Mouse (Mus musculus): ENCODE measurements around the gene Plekha7.

Plekha7 gene

GRCm38 (mm10) chr7:116307871-116308631, at the start of gene Plekha7:
Plekha7 (minus strand) TSS chr7:116308376.
- peak; percentile 73 to 83 for DNase-seq

DNA sequence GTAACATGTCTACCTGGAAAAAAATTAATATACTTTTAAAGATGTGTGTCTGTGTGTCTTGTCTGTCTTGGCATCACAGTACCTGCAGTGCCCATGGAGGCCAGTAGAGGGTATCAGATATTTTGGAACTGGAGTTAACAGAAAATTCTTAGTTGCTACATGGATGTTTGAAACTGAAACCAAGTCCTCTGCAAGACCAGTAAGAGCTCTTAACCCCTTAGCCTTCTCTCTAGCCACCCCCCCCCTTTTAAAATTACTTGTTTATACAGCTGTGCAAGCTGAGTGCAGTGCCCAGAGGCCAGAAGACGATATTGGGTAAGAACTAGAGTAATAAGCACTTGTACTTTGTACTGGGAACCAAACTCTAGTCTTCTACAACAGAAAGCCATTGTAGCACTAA, 28.1 kb upstream of the Plekha7 start:
- peak; percentile 76 to 80 for DNase-seq

- no peak for DNase-seq
Observed at GRCm38 (mm10) chr7:116335133-116335532, 27.0 kb upstream of the Plekha7 start.

- no peak for DNase-seq
Observed at GRCm38 (mm10) chr7:116334669-116335038, 26.5 kb upstream of the Plekha7 start.

DNA sequence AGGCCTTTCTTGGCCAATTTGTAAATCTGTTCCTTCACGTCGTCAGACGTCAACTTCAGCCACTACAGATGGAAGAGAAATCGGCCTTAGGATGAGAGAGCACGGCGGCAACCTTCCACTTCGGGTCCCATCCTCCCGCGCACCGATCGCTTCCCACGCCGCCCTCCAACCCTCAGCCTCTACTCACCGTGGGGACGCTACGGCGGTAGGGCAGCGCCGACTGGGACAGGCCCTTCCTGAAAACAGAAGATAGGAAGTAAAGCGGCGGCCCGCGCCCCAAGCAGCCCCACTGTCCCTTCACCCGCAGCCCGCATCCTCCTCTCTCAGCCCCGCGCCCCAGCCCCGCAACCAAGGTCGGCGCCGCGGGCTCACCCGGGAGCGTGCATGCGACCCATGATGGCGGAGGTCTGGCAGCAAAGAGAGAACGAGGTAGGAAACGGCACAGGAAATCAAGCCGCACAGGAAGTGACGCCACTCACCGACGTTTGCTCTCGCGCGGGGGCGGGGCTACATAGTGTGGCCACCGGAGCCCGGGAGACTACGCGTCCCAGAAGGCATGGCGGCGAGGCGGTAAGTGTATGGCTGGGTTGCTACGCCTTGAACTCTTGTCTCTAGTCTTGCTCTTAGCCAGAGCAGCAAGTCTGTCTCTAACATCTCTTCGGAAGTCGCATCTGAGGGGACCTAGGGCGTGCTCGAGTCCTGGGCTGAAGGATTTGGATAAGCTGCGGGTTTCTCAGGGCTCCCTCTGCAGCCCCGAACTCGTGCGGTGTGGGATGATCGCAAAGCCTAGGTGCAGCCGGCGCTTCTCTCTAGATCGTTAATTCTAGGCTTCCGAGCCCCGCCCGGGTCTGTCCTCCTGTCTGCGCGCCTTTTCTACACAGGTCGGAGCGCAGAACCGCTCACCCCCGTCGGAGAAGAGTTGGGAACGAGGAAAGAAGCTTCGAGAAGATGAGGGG, 25.8 kb upstream of the Plekha7 start, which contains the start of gene Rps13:
TSS of gene Rps13 (minus strand) at position 483 of the 956 bp plus-strand sequence.
- peak; percentile 99 for DNase-seq

DNA sequence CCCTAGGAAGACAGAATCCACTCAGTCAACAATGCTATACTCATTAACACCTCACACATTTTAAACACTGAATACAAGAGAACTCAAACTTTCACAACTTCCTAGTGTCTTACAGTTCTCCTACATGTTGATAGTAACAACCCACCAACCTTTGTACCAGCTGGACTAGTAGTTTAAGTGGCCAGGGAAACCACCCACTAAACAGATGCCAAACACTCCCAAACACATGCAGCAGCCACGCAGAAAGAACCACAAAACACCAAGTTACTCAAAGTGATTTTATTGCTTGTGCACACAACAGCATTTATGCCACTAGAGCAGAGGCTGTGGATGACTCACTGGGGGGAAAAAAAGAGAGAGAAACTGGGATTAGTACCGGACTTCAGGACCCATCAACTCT, 23.1 kb upstream of the Plekha7 start:
- no peak for DNase-seq

DNA sequence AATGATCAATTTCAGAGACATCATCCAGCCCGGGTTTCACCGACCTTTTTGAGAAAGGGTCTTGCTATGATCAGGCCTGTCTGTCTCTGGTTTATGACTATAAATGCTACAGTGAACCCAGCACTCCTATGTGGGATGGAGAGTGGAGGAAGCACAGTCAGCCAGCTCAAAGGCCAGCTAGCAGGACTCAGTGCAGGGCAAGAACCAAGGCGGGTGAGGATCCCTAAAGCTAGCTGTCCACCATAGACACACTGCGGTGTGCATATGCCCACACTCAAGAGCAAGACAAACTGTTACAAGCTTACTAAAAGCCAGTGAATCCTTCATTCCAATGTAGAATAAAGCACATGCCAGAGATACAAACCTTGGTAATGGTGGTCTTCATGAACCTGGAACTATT, 21.7 kb upstream of the Plekha7 start:
- DNase-seq, result no peak

- no peak for DNase-seq
Observed at GRCm38 (mm10) chr7:116328777-116329176, 20.6 kb upstream of the Plekha7 start.

DNA sequence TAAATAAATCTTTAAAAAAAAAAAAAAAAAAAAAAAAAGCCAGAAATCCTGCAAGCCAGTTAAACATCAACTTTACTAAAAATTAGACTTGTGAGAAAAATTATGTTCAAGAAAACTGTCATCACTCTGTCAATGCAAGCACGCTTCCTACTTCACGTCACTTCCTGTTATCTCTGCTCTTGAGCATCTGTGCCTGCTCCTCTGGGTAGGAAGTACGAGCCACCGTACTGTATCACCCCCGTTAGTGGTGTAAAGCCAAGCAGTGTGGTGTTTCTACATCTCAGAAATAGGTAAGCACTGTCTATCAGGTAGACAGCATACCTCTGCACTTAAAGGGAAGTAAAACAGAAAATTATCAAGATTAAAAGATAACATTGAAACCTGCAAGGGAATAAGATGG, 19.7 kb upstream of the Plekha7 start:
- no peak for DNase-seq

DNA sequence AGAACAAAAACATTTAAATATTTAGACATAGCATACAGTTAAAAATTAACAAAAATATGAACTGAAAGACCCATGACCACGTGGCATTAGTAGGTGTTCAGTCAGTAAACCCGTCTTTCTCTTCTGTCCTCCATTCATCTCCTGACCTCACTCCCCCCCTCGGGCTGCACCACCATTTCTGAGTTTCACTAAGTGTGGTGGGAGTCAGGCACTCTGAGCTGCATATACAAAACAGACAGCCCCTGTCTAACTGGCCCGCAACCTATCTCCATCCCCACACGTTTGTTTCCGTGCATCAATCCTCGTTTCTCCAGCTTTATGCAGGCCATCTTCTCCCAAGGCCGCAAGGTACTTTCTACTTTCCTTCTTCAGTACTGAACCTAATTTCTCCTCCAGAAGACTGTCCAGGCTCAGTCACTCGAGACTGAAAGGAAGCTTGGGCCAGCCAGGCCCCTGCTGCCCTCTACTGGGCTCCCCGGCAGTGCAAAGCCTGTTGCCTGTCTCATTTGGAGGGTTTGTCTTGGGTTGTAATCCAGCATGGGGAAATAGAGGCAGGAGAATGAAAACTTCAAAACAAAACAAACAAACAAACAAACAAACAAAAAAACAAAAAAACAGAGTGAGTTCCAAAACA, 15.3 kb upstream of the Plekha7 start:
- peak; percentile 85 to 89 for DNase-seq

- peak; percentile 72 to 84 for DNase-seq
Observed at GRCm38 (mm10) chr7:116309456-116309855, 1.3 kb upstream of the Plekha7 start.

- DNase-seq, result peak; percentile 57 to 74
Observed at GRCm38 (mm10) chr7:116308632-116308991, 436 bp upstream of the Plekha7 start.

DNA sequence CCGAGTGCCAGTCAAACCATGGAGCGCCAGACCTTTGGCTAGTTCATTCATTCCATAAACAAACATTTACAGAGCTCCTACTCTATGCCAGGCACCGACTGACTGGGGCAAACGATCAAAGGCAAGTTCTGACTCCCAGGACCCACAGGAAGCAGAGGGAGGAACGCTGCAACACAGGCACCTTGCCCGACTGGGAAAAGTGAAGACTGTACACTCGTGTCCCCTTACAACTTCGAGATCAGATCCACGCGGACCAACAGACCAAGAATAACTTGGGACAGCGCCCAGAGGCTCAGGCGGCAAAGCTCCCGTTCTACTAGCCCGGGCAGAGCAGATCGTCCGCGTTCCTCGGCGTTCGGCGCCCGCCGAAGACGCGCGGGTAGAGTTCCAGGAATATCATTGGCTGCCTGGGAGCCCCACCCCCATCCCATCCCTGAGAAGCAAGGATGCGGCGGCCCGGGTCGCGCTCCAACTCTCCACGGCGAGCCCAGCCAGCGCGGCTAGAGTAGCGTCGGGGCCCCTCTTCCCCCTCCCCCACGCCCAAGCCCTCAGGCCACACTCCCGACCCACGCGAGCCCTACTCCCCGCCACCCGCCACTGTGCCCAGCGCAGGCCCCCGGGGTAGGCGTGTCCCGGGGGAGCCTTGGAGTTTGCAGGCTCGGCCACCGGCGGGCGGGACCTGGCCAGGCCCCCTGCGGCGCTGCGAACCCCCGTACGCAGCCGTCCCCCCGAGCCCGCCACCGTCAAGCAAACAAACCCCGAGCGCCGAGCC, 891 bp downstream of the Plekha7 start:
- peak; percentile 84 to 89 for DNase-seq

GRCm38 (mm10) chr7:116306601-116307000, 1.6 kb downstream of the Plekha7 start:
- DNase-seq, result no peak

DNA sequence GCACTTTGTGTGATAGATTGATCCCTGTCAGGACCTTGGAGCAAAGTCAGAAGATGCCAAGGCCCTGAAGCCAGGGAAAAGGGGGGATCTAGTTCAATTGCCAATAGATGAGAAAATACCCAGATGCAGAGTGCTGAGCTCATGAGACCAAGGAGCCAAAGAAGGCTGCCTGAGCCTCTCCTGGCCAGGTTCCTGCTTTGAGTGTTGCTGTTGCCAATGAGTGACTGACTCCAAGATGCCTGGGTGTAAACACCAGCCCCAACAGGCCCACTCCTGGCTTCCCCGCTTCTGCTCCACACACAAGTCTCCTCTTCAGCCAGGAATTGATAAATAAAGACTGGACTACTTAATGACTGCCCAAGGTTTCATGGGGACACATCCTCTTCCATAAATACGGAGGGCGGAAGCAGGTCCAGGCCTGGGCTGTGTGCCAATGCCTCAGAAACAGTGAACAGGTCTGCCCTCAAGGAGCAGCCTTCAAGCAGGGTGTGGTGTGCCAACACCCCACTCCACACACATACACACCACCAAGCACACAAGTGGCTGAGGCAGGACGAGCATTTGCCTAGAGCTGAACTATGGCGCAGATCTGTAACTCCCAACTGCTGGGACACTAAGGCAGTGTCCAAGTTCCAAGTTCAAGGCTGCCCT, 6.4 kb downstream of the Plekha7 start:
- DNase-seq, result no peak

DNA sequence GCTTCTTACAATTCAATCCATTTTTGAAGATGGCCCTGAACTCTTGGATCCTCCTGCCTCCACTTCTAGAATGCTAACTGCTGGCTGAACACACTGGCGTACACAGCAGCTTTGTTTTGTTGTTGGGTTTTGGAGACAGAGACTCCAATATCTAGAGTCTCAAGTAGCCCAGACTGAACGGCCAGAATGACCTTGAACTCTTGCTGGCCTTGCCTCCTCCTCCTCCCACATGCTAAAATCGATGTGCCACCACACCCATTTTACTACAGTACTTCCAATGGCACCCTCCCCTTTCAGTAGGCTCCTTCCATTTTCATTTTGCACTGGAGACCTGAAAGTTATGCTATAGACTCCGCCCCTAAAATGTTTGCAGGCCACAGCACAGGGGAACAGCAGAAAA, 7.0 kb downstream of the Plekha7 start:
- DNase-seq, result no peak

DNA sequence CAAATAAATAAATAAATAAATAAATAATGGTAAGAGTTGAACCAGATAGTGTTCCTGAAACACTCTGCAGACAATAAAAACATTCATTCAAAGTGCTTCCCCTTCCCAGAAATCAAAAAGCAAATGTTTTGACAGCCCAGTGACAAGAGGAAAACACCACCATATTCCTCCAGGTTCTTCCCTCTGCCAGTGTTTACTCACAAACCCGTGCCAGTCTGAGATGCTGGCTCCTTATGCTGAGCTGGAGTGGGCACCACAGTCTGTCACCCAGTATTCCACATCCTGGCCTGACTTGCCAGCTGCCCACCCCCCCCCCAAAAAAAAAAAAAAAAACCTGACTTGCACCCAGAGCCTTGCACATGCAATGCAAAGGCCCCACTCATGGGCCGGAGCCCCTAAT, 9.3 kb downstream of the Plekha7 start:
- no peak for DNase-seq

GRCm38 (mm10) chr7:116298389-116298788, 9.8 kb downstream of the Plekha7 start:
- DNase-seq, result peak in 1 of 2 experiments; percentile 48

GRCm38 (mm10) chr7:116294961-116295360, 13.2 kb downstream of the Plekha7 start:
- peak in 1 of 2 experiments; percentile 47 for DNase-seq

- no peak for DNase-seq
Observed at GRCm38 (mm10) chr7:116292377-116292776, 15.8 kb downstream of the Plekha7 start.

- peak in 1 of 2 experiments; percentile 36 for DNase-seq
Observed at GRCm38 (mm10) chr7:116290559-116290958, 17.6 kb downstream of the Plekha7 start.

- DNase-seq, result peak in 1 of 2 experiments; percentile 52
Observed at GRCm38 (mm10) chr7:116288996-116289395, 19.2 kb downstream of the Plekha7 start.
